Mouse (Mus musculus): ENCODE measurements around the gene Ptpn22. TPM values are rescaled to one million over a fixed set of nuclear protein-coding genes. Genes with fewer than 3 reads are reported as not detected.
A peak's percentile ranks its signal among the peaks of the same experiment; 100 is the strongest.

The Ptpn22 gene
- polyA plus RNA-seq, 1 experiment from 2014 or later, result 55.2 TPM

- Histone ChIP-seq H3K79me2 (ENCODE audit: inconsistent target) (no peaks in the 10 kb centered on the region), H3K36me3 (ENCODE audit: inconsistent target) (no peaks in the 10 kb centered on the region), H3K27ac (no peak overlapping the region), H3K4me3 (ENCODE audit: inconsistent target) (no peak overlapping the region)
- 70% methylated on average over 9 of the region's 9 CpGs for WGBS (ENCODE audit: missing documents)
Observed at GRCm38 (mm10) chr3:103850644-103851363, 8.8 kb upstream of the Ptpn22 start.

GRCm38 (mm10) chr3:103851481-103851880 is 8.1 kb upstream of the Ptpn22 start:
- 93% methylated on average over 6 of the region's 6 CpGs for WGBS (ENCODE audit: missing documents)
- Histone ChIP-seq H3K27ac (no peak overlapping the region), H3K4me3 (ENCODE audit: inconsistent target) (no peak overlapping the region)

GRCm38 (mm10) chr3:103851882-103852281 is 7.7 kb upstream of the Ptpn22 start:
- Histone ChIP-seq H3K4me3 (ENCODE audit: inconsistent target) (no peak overlapping the region), H3K36me3 (ENCODE audit: inconsistent target) (no peaks in the 10 kb centered on the region), H3K27ac (no peak overlapping the region), H3K79me2 (ENCODE audit: inconsistent target) (no peaks in the 10 kb centered on the region)
- WGBS (ENCODE audit: missing documents), result 90% methylated on average over 8 of the region's 8 CpGs

More at GRCm38 (mm10) chr3:103851481-103851880, 8.1 kb upstream of the Ptpn22 start:
- H3K79me2 ChIP-seq (ENCODE audit: inconsistent target), result no peaks in the 10 kb centered on the region
- no peaks in the 10 kb centered on the region for H3K36me3 ChIP-seq (ENCODE audit: inconsistent target)

- H3K36me3 ChIP-seq (ENCODE audit: inconsistent target), result no peaks in the 10 kb centered on the region
- peak overlapping the region; percentile 35 for H3K27ac ChIP-seq
- 30% methylated on average over 3 of the region's 3 CpGs for WGBS (ENCODE audit: missing documents)
Observed at GRCm38 (mm10) chr3:103852565-103853299, 6.9 kb upstream of the Ptpn22 start.

GRCm38 (mm10) chr3:103853804-103854203 is 5.8 kb upstream of the Ptpn22 start:
- H3K27ac ChIP-seq, result no peak overlapping the region
- H3K4me3 ChIP-seq (ENCODE audit: inconsistent target), result no peak overlapping the region
- no peaks in the 10 kb centered on the region for H3K79me2 ChIP-seq (ENCODE audit: inconsistent target)
- 96% methylated on average over 8 of the region's 8 CpGs for WGBS (ENCODE audit: missing documents)
- H3K36me3 ChIP-seq (ENCODE audit: inconsistent target), result no peaks in the 10 kb centered on the region

More at GRCm38 (mm10) chr3:103852565-103853299, 6.9 kb upstream of the Ptpn22 start:
- no peaks in the 10 kb centered on the region for H3K79me2 ChIP-seq (ENCODE audit: inconsistent target)
- H3K4me3 ChIP-seq (ENCODE audit: inconsistent target), result no peak overlapping the region

GRCm38 (mm10) chr3:103857036-103857805 is 2.4 kb upstream of the Ptpn22 start:
- Histone ChIP-seq H3K27ac (peak overlapping the region; percentile 98), H3K36me3 (ENCODE audit: inconsistent target) (no peaks in the 10 kb centered on the region), H3K79me2 (ENCODE audit: inconsistent target) (peaks cover 20% of the 10 kb centered on the region), H3K4me3 (ENCODE audit: inconsistent target) (no peak overlapping the region)
- WGBS (ENCODE audit: missing documents), result 58% methylated on average over 7 of the region's 7 CpGs

- Histone ChIP-seq H3K79me2 (ENCODE audit: inconsistent target) (peaks cover 28% of the 10 kb centered on the region), H3K27ac (peak overlapping the region; percentile 98), H3K4me3 (ENCODE audit: inconsistent target) (no peak overlapping the region), H3K36me3 (ENCODE audit: inconsistent target) (no peaks in the 10 kb centered on the region)
- WGBS (ENCODE audit: missing documents), result 66% methylated on average over 6 of the region's 6 CpGs
Observed at GRCm38 (mm10) chr3:103857977-103858563, 1.5 kb upstream of the Ptpn22 start.

- peak overlapping the region; percentile 98 for H3K27ac ChIP-seq
- no peaks in the 10 kb centered on the region for H3K36me3 ChIP-seq (ENCODE audit: inconsistent target)
- peak overlapping the region; percentile 59 for H3K4me3 ChIP-seq (ENCODE audit: inconsistent target)
- WGBS (ENCODE audit: missing documents), result 1% methylated on average over 6 of the region's 6 CpGs
- peaks cover 47% of the 10 kb centered on the region for H3K79me2 ChIP-seq (ENCODE audit: inconsistent target)
Observed at GRCm38 (mm10) chr3:103859851-103860391, 326 bp downstream of the Ptpn22 start.

GRCm38 (mm10) chr3:103862721-103863220 is 3.2 kb downstream of the Ptpn22 start:
- H3K4me3 ChIP-seq (ENCODE audit: inconsistent target), result no peak overlapping the region
- no peaks in the 10 kb centered on the region for H3K36me3 ChIP-seq (ENCODE audit: inconsistent target)
- WGBS (ENCODE audit: missing documents), result 80% methylated on average over 3 of the region's 4 CpGs
- 0 out of 2 replicates have a peak overlapping the region, but pooled peaks have one; percentile 5 for H3K27ac ChIP-seq
- H3K79me2 ChIP-seq (ENCODE audit: inconsistent target), result peaks cover 73% of the 10 kb centered on the region

GRCm38 (mm10) chr3:103864200-103864599 is 4.6 kb downstream of the Ptpn22 start:
- no peak overlapping the region for H3K4me3 ChIP-seq (ENCODE audit: inconsistent target)
- no peak overlapping the region for H3K27ac ChIP-seq
- WGBS (ENCODE audit: missing documents), result 90% methylated on average over 6 of the region's 6 CpGs
- H3K36me3 ChIP-seq (ENCODE audit: inconsistent target), result no peaks in the 10 kb centered on the region
- peaks cover 88% of the 10 kb centered on the region for H3K79me2 ChIP-seq (ENCODE audit: inconsistent target)

- H3K36me3 ChIP-seq (ENCODE audit: inconsistent target), result no peaks in the 10 kb centered on the region
- WGBS (ENCODE audit: missing documents), result 89% methylated on average over 5 of the region's 5 CpGs
- peaks cover 93% of the 10 kb centered on the region for H3K79me2 ChIP-seq (ENCODE audit: inconsistent target)
- H3K4me3 ChIP-seq (ENCODE audit: inconsistent target), result no peak overlapping the region
- H3K27ac ChIP-seq, result no peak overlapping the region
Observed at GRCm38 (mm10) chr3:103867424-103867971, 7.9 kb downstream of the Ptpn22 start.

- H3K27ac ChIP-seq, result no peak overlapping the region
- H3K4me3 ChIP-seq (ENCODE audit: inconsistent target), result no peak overlapping the region
- H3K79me2 ChIP-seq (ENCODE audit: inconsistent target), result peaks cover 90% of the 10 kb centered on the region
- WGBS (ENCODE audit: missing documents), result 90% methylated on average over 4 of the region's 4 CpGs
- no peaks in the 10 kb centered on the region for H3K36me3 ChIP-seq (ENCODE audit: inconsistent target)
Observed at GRCm38 (mm10) chr3:103868008-103868407, 8.4 kb downstream of the Ptpn22 start.

- WGBS (ENCODE audit: missing documents), result 2% methylated on average over 3 of the region's 3 CpGs
- Histone ChIP-seq H3K79me2 (ENCODE audit: inconsistent target) (peaks cover 56% of the 10 kb centered on the region), H3K4me3 (ENCODE audit: inconsistent target) (no peak overlapping the region), H3K36me3 (ENCODE audit: inconsistent target) (peaks cover 15% of the 10 kb centered on the region), H3K27ac (peak overlapping the region; percentile 63)
Observed at GRCm38 (mm10) chr3:103872663-103873098, 13.1 kb downstream of the Ptpn22 start.
